Mouse (Mus musculus): ENCODE data around the gene Manbal. TPM values are rescaled to one million over a fixed set of nuclear protein-coding genes. Genes with fewer than 3 reads are reported as not detected.

The Manbal gene
- total RNA-seq, 2 experiments from 2014 or later = 64.8 to 65.6 TPM

- intact Hi-C loops (cut with DNase I) = no loop called here
- DNase-seq (ENCODE audit: low spot score in 2 of 2) = no peak
Measured at GRCm38 (mm10) chr2:157428351-157429139, 61.2 kb downstream of the Manbal start.

- intact Hi-C loops (cut with DNase I) = loop anchor here (2.0 kb wide), 1 partner anchor 27 kb away; no protein-coding TSS in a partner anchor
- no peak for DNase-seq (ENCODE audit: low spot score in 2 of 2)
Measured at GRCm38 (mm10) chr2:157429735-157430134, 62.3 kb downstream of the Manbal start.

- intact Hi-C loops (cut with DNase I) = loop anchor here (2.0 kb wide), 1 partner anchor 26 kb away; no protein-coding TSS in a partner anchor
- peak in 1 of 2 experiments; percentile 74 for DNase-seq (ENCODE audit: low spot score in 2 of 2)
Measured at GRCm38 (mm10) chr2:157430667-157431429, 63.5 kb downstream of the Manbal start.

GRCm38 (mm10) chr2:157431912-157432311 lies 64.5 kb downstream of the Manbal start:
- no peak for DNase-seq (ENCODE audit: low spot score in 2 of 2)
- intact Hi-C loops (cut with DNase I) = loop anchor here (2.0 kb wide), 2 partner anchors 25 to 85 kb away; partner anchors contain the start of gene Ghrh

GRCm38 (mm10) chr2:157432476-157432875 lies 65.1 kb downstream of the Manbal start:
- intact Hi-C loops (cut with DNase I) = loop anchor here (2.0 kb wide), 1 partner anchor 86 kb away; the partner anchor contains the start of gene Ghrh
- peak in 1 of 2 experiments; percentile 59 for DNase-seq (ENCODE audit: low spot score in 2 of 2)

GRCm38 (mm10) chr2:157434041-157434440 lies 66.6 kb downstream of the Manbal start:
- no peak for DNase-seq (ENCODE audit: low spot score in 2 of 2)
- intact Hi-C loops (cut with DNase I) = no loop called here

GRCm38 (mm10) chr2:157434497-157434896 lies 67.1 kb downstream of the Manbal start:
- DNase-seq (ENCODE audit: low spot score in 2 of 2) = peak in 1 of 2 experiments; percentile 82
- intact Hi-C loops (cut with DNase I) = no loop called here

- intact Hi-C loops (cut with DNase I) = no loop called here
- peak in 1 of 2 experiments; percentile 73 for DNase-seq (ENCODE audit: low spot score in 2 of 2)
Measured at GRCm38 (mm10) chr2:157436496-157436895, 69.1 kb downstream of the Manbal start.

- DNase-seq (ENCODE audit: low spot score in 2 of 2) = no peak
Measured at GRCm38 (mm10) chr2:157437123-157437522, 69.7 kb downstream of the Manbal start.

GRCm38 (mm10) chr2:157441363-157441762 lies 74.0 kb downstream of the Manbal start:
- no peak for DNase-seq (ENCODE audit: low spot score in 2 of 2)
- intact Hi-C loops (cut with DNase I) = no loop called here

More at GRCm38 (mm10) chr2:157437123-157437522, 69.7 kb downstream of the Manbal start:
- intact Hi-C loops (cut with DNase I) = no loop called here

Other genes with a start within 250 kb of the Manbal start
- gene Samhd1, start 232.3 kb upstream of the Manbal start, total RNA-seq (2021) = 10 to 100 TPM; 11.6 to 12.4 TPM
- gene Rbl1, start 163.1 kb upstream of the Manbal start, total RNA-seq (2021) = 1 to 10 TPM; 1.2 to 1.6 TPM
- 100 to 1,000 TPM; 124 to 130 TPM for gene Rpn2, start 88.6 kb upstream of the Manbal start, total RNA-seq (2021)
- gene Mroh8, start 88.0 kb upstream of the Manbal start, total RNA-seq (2021) = 1 to 10 TPM; 1.0 to 1.4 TPM
- not detected for gene Ghrh, start 20.1 kb upstream of the Manbal start, total RNA-seq (2021)
- gene Src, start 50.9 kb downstream of the Manbal start, total RNA-seq (2021) = 100 to 1,000 TPM; 116 to 137 TPM
- 100 to 1,000 TPM; 234 to 293 TPM for gene Nnat, start 192.5 kb downstream of the Manbal start, total RNA-seq (2021)
- 100 to 1,000 TPM; 111 to 112 TPM for gene Blcap, start 203.7 kb downstream of the Manbal start, total RNA-seq (2021)

Data from left cerebral cortex, postnatal 25 days (tissue).